Comparison of ENCODE assay signal across 8 mouse cellular contexts in the genomic region with DNA sequence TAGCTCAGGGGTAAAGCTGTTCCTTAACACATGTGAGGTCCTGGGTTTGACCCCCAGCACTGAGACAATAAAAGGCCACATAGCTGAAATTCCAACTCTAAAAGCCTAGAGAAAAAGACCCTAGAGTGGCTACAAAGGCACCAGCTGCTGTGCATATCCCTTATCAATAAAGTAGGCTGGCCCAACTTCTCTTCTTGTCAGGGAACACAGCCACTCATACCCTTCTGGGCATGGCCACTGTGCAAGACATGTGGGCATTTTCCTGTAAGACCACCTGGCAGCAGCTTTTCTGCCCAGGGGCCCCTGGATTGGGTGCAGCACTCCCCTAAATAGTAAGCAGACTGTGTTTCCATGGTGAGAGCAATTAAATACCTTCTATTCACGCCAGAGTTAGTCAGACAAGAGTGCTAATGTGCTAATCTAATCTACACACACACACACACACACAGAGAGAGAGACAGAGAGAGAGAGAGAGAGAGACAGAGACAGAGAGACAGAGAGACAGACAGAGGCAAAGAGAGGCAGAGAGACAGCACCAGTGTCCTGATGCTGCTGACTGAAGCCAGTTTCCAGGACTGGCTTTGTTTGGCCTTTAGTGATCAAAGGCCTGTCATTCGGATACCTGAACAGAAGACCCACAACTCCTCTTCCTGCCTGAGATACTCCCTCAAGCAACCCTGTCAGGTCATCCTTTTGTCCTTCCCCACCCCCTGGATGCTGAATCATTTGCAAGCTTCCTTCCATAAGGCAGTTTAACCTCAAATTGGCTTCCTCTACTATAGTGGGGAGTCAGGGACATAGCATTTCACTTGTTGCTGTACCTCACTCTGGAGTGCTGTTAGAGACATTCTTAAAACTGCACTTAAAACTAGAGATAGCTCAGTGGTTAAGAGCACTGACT. TPM values are rescaled to one million over a fixed set of nuclear protein-coding genes. Genes with fewer than 3 reads are reported as not detected.
A peak's percentile ranks its signal among the peaks of the same experiment; 100 is the strongest.
DNase-seq lines count a peak whose midpoint lies in the region; ATAC-seq lines count a peak whose summit lies in the region.

No protein-coding gene starts in this region.

- H3K9ac ChIP-seq in kidney, embryonic 16.5 days (replicated peaks; ENCODE audit: low read length), result no peak overlapping the region; the same call in 1 of the 2 replicates
- H3K9ac ChIP-seq in embryonic facial prominence, embryonic 13.5 days, result peak overlapping the region; percentile 32
- H3K9ac ChIP-seq in limb, embryonic 13.5 days, result peak overlapping the region; percentile 45; the same call in 1 of the 2 replicates

- H3K4me3 ChIP-seq in kidney, embryonic 16.5 days (ENCODE audit: low read length), result no peak overlapping the region
- no peak overlapping the region for H3K4me3 ChIP-seq in embryonic facial prominence, embryonic 13.5 days
- H3K4me3 ChIP-seq in limb, embryonic 13.5 days, result no peak overlapping the region

- peaks cover 91% of the 10 kb centered on the region for H3K4me1 ChIP-seq in kidney, embryonic 16.5 days (ENCODE audit: insufficient read depth, low read length)
- H3K4me1 ChIP-seq in embryonic facial prominence, embryonic 13.5 days, result peaks cover 85% of the 10 kb centered on the region
- H3K4me1 ChIP-seq in limb, embryonic 13.5 days, result peaks cover 97% of the 10 kb centered on the region

- peak overlapping the region; percentile 88 for H3K27ac ChIP-seq in kidney, embryonic 16.5 days (ENCODE audit: low read length)
- H3K27ac ChIP-seq in embryonic facial prominence, embryonic 13.5 days, result peak overlapping the region; percentile 93
- H3K27ac ChIP-seq in limb, embryonic 13.5 days, result peak overlapping the region; percentile 94

- 11% methylated on average over 2 of the region's 2 CpGs for WGBS in kidney, embryonic 16.5 days
- WGBS in embryonic facial prominence, embryonic 13.5 days, result 17% methylated on average over 2 of the region's 2 CpGs
- 9% methylated on average over 2 of the region's 2 CpGs for WGBS in limb, embryonic 13.5 days

- ATAC-seq in kidney, embryonic 16.5 days (ENCODE audit: low FRiP score, low TSS enrichment), result 0 out of 2 replicates have a peak, but pooled peaks have one; percentile 14
- no peak for ATAC-seq in embryonic facial prominence, embryonic 13.5 days (ENCODE audit: insufficient number of reproducible peaks, insufficient read depth, low FRiP score, low TSS enrichment, low read depth)
- ATAC-seq in limb, embryonic 13.5 days (ENCODE audit: low FRiP score, low read depth), result peak; percentile 11; the same call in 1 of the 2 replicates
- no peak for ATAC-seq in cerebellum, adult (ENCODE audit: insufficient number of reproducible peaks, low FRiP score, low TSS enrichment)

- no peaks in the 10 kb centered on the region for H3K9me3 ChIP-seq in kidney, embryonic 16.5 days (ENCODE audit: low read length)
- H3K9me3 ChIP-seq in embryonic facial prominence, embryonic 13.5 days, result no peaks in the 10 kb centered on the region
- H3K9me3 ChIP-seq in limb, embryonic 13.5 days, result no peaks in the 10 kb centered on the region

- H3K27me3 ChIP-seq in kidney, embryonic 16.5 days (ENCODE audit: insufficient read depth, low read length), result no peaks in the 10 kb centered on the region
- H3K27me3 ChIP-seq in embryonic facial prominence, embryonic 13.5 days, result no peaks in the 10 kb centered on the region
- H3K27me3 ChIP-seq in limb, embryonic 13.5 days, result no peaks in the 10 kb centered on the region

- H3K36me3 ChIP-seq in kidney, embryonic 16.5 days (ENCODE audit: insufficient read depth, low read length), result no peaks in the 10 kb centered on the region
- peaks cover 20% of the 10 kb centered on the region for H3K36me3 ChIP-seq in embryonic facial prominence, embryonic 13.5 days
- peaks cover 13% of the 10 kb centered on the region for H3K36me3 ChIP-seq in limb, embryonic 13.5 days

- no peak for DNase-seq in kidney, postnatal 36 days
- peak; percentile 27 for DNase-seq in retina, embryonic 14.5 days (ENCODE audit: low spot score)
- DNase-seq in spleen, adult 18-20 months, result no peak
- no peak for DNase-seq in spleen, postnatal 36 days (ENCODE audit: low spot score in 2 of 2)

- peak overlapping the region; percentile 6; the same call in 1 of the 2 replicates for H3K4me2 ChIP-seq in kidney, embryonic 16.5 days (replicated peaks; ENCODE audit: low read depth, low read length)
- peak overlapping the region; percentile 20 for H3K4me2 ChIP-seq in embryonic facial prominence, embryonic 13.5 days
- H3K4me2 ChIP-seq in limb, embryonic 13.5 days (replicated peaks), result peak overlapping the region; percentile 47

RNA-seq across cellular contexts. Expression of gene Actn4, which starts 8.4 kb away (rescaled TPM):
- polyA plus RNA-seq in kidney, embryonic 16.5 days (2015; fragmentation: Nextera tagmentation; extraction: Ambion mirVana), result 360 and 374 TPM in 2 replicates
- 232 and 258 TPM in 2 replicates for polyA plus RNA-seq in embryonic facial prominence, embryonic 13.5 days (2015; fragmentation: Nextera tagmentation; extraction: Ambion mirVana)
- 270 and 300 TPM in 2 replicates for polyA plus RNA-seq in limb, embryonic 13.5 days (2015; fragmentation: Nextera tagmentation; extraction: Ambion mirVana)

RNA-seq across cellular contexts. Expression of gene Eif3k, which starts 27.9 kb away (rescaled TPM):
- 406 and 407 TPM in 2 replicates for polyA plus RNA-seq in kidney, embryonic 16.5 days (2015; fragmentation: Nextera tagmentation; extraction: Ambion mirVana)
- 453 and 455 TPM in 2 replicates for polyA plus RNA-seq in embryonic facial prominence, embryonic 13.5 days (2015; fragmentation: Nextera tagmentation; extraction: Ambion mirVana)
- polyA plus RNA-seq in limb, embryonic 13.5 days (2015; fragmentation: Nextera tagmentation; extraction: Ambion mirVana), result 422 and 454 TPM in 2 replicates

RNA-seq across cellular contexts. Expression of gene Map4k1, which starts 28.1 kb away (rescaled TPM):
- 9.7 and 10.1 TPM in 2 replicates for polyA plus RNA-seq in kidney, embryonic 16.5 days (2015; fragmentation: Nextera tagmentation; extraction: Ambion mirVana)
- polyA plus RNA-seq in embryonic facial prominence, embryonic 13.5 days (2015; fragmentation: Nextera tagmentation; extraction: Ambion mirVana), result 7.7 and 9.9 TPM in 2 replicates
- polyA plus RNA-seq in limb, embryonic 13.5 days (2015; fragmentation: Nextera tagmentation; extraction: Ambion mirVana), result 9.5 and 10.0 TPM in 2 replicates

Comparison
In these comparisons a context has a peak if more than half of its experiments do, and no peak if none do; other contexts are left out.
1. ATAC-seq: peak in kidney, embryonic 16.5 days (single experiment) and limb, embryonic 13.5 days (single experiment); none in embryonic facial prominence, embryonic 13.5 days (single experiment) and cerebellum, adult (single experiment).
2. Peak in every context shown above with its lines, with median percentiles within 50 percentile points of each other: H3K27ac ChIP-seq and H3K4me2 ChIP-seq.